In genomic region chr8:87502684-87503083, GRCm38 (mm10) we compare ENCODE assay signal across 29 mouse cellular contexts. TPM values are rescaled to one million over a fixed set of nuclear protein-coding genes. Genes with fewer than 3 reads are reported as not detected.
DNase-seq lines count a peak whose midpoint lies in the region; ATAC-seq and TF ChIP-seq lines count a peak whose summit lies in the region.
"Had no signal": no experiment of that assay in that cellular context is flagged by ENCODE, and none has a peak within 500 bp of the region (broad histone marks: within the 10 kb centered on the region; RNA-seq: fewer than 3 reads in every experiment).

No protein-coding gene starts in this region.

- H3K27me3 ChIP-seq in hindbrain, embryonic 12.5 days: peaks cover 2% of the 10 kb centered on the region; the same call in 1 of the 2 replicates
- H3K27me3 ChIP-seq in hindbrain, postnatal 0 days (ENCODE audit: insufficient read depth, low read length): no peaks in the 10 kb centered on the region
- no peaks in the 10 kb centered on the region for H3K27me3 ChIP-seq in neural tube, embryonic 13.5 days
- H3K27me3 ChIP-seq in neural tube, embryonic 15.5 days (replicated peaks): no peaks in the 10 kb centered on the region
- no peaks in the 10 kb centered on the region for H3K27me3 ChIP-seq in kidney, embryonic 15.5 days
- H3K27me3 ChIP-seq: embryonic facial prominence, embryonic 13.5 days; forebrain, embryonic 12.5 days; heart, embryonic 12.5 days had no signal

- DNase-seq in hindbrain, postnatal 0 days (ENCODE audit: low spot score): no peak
- DNase-seq in brain, adult 2 months (ENCODE audit: low read depth, low spot score): peak; percentile 49
- DNase-seq: adrenal gland, adult 8-10 months; adrenal gland, postnatal 25 days; cerebellum, adult 8-10 months; embryo, embryonic 11 days; gastrocnemius, postnatal 10 days; gastrocnemius, postnatal 36 days; heart, postnatal 10 days; heart, postnatal 36 days had no signal

- no peak overlapping the region for H3K4me3 ChIP-seq in hindbrain, embryonic 12.5 days
- H3K4me3 ChIP-seq in hindbrain, postnatal 0 days (ENCODE audit: low read length): no peak overlapping the region
- no peak overlapping the region for H3K4me3 ChIP-seq in neural tube, embryonic 13.5 days
- H3K4me3 ChIP-seq in neural tube, embryonic 15.5 days (replicated peaks): no peak overlapping the region
- no peak overlapping the region for H3K4me3 ChIP-seq in kidney, embryonic 15.5 days (replicated peaks)
- H3K4me3 ChIP-seq: embryonic facial prominence, embryonic 10.5 days; embryonic facial prominence, embryonic 13.5 days; erythroblast, embryonic 14.5 days; forebrain, embryonic 12.5 days; heart, embryonic 12.5 days; heart, embryonic 15.5 days; hindbrain, embryonic 10.5 days had no signal

- H3K9ac ChIP-seq in hindbrain, embryonic 12.5 days: 0 out of 2 replicates have a peak overlapping the region, but pooled peaks have one; percentile 13
- H3K9ac ChIP-seq in hindbrain, postnatal 0 days (replicated peaks; ENCODE audit: low read length): no peak overlapping the region
- no peak overlapping the region for H3K9ac ChIP-seq in neural tube, embryonic 13.5 days
- H3K9ac ChIP-seq in neural tube, embryonic 15.5 days (replicated peaks): no peak overlapping the region
- H3K9ac ChIP-seq in kidney, embryonic 15.5 days: no peak overlapping the region
- H3K9ac ChIP-seq: embryonic facial prominence, embryonic 13.5 days; forebrain, embryonic 12.5 days; heart, embryonic 12.5 days; heart, embryonic 15.5 days had no signal

- H3K4me2 ChIP-seq in hindbrain, embryonic 12.5 days (replicated peaks): no peak overlapping the region
- H3K4me2 ChIP-seq in hindbrain, postnatal 0 days (ENCODE audit: low read depth, low read length): no peak overlapping the region
- H3K4me2 ChIP-seq in neural tube, embryonic 13.5 days: no peak overlapping the region
- no peak overlapping the region for H3K4me2 ChIP-seq in neural tube, embryonic 15.5 days
- no peak overlapping the region for H3K4me2 ChIP-seq in kidney, embryonic 15.5 days
- H3K4me2 ChIP-seq: embryonic facial prominence, embryonic 13.5 days; forebrain, embryonic 12.5 days; heart, embryonic 12.5 days; heart, embryonic 15.5 days had no signal

- no peaks in the 10 kb centered on the region for H3K36me3 ChIP-seq in hindbrain, embryonic 12.5 days
- no peaks in the 10 kb centered on the region for H3K36me3 ChIP-seq in hindbrain, postnatal 0 days (ENCODE audit: insufficient read depth, low read length)
- H3K36me3 ChIP-seq in neural tube, embryonic 13.5 days: no peaks in the 10 kb centered on the region
- H3K36me3 ChIP-seq in neural tube, embryonic 15.5 days: no peaks in the 10 kb centered on the region
- no peaks in the 10 kb centered on the region for H3K36me3 ChIP-seq in kidney, embryonic 15.5 days
- H3K36me3 ChIP-seq: embryonic facial prominence, embryonic 10.5 days; embryonic facial prominence, embryonic 13.5 days; forebrain, embryonic 12.5 days; heart, embryonic 12.5 days; heart, embryonic 15.5 days; hindbrain, embryonic 10.5 days had no signal

- no peak for TF ChIP-seq CTCF in hindbrain, postnatal 0 days (IDR thresholded peaks at IDR 0.05; ENCODE audit: low read depth)

- H3K4me1 ChIP-seq in hindbrain, embryonic 12.5 days: peaks cover 20% of the 10 kb centered on the region
- no peaks in the 10 kb centered on the region for H3K4me1 ChIP-seq in hindbrain, postnatal 0 days (ENCODE audit: insufficient read depth, low read length)
- H3K4me1 ChIP-seq in neural tube, embryonic 13.5 days (replicated peaks): peaks cover 49% of the 10 kb centered on the region
- peaks cover 21% of the 10 kb centered on the region for H3K4me1 ChIP-seq in neural tube, embryonic 15.5 days
- H3K4me1 ChIP-seq in kidney, embryonic 15.5 days: 0 out of 2 replicates have a peak, but pooled peaks cover 4% of the 10 kb centered on the region
- H3K4me1 ChIP-seq: heart, embryonic 12.5 days; heart, embryonic 15.5 days had no signal

- no peak for ATAC-seq in hindbrain, embryonic 12.5 days (ENCODE audit: low FRiP score)
- no peak for ATAC-seq in hindbrain, postnatal 0 days
- ATAC-seq in neural tube, embryonic 13.5 days (ENCODE audit: low read depth): no peak
- no peak for ATAC-seq in neural tube, embryonic 15.5 days (ENCODE audit: low FRiP score)
- no peak for ATAC-seq in kidney, embryonic 15.5 days (replicated peaks; ENCODE audit: low FRiP score)
- ATAC-seq: activated CD4-positive, CD25-positive, alpha-beta regulatory T cell, adult 4 months; CD4-positive, CD25-positive, alpha-beta regulatory T cell, adult 4 months; forebrain, embryonic 16.5 days; hindbrain, embryonic 16.5 days; inflammation-experienced regulatory T-cells, adult 6 months; intestine, embryonic 16.5 days had no signal

- no peaks in the 10 kb centered on the region for H3K9me3 ChIP-seq in hindbrain, embryonic 12.5 days (replicated peaks)
- H3K9me3 ChIP-seq in hindbrain, postnatal 0 days (ENCODE audit: low read length): no peaks in the 10 kb centered on the region
- H3K9me3 ChIP-seq in neural tube, embryonic 13.5 days: no peaks in the 10 kb centered on the region
- no peaks in the 10 kb centered on the region for H3K9me3 ChIP-seq in neural tube, embryonic 15.5 days (replicated peaks)
- H3K9me3 ChIP-seq in kidney, embryonic 15.5 days (replicated peaks): no peaks in the 10 kb centered on the region
- H3K9me3 ChIP-seq: embryonic facial prominence, embryonic 10.5 days; embryonic facial prominence, embryonic 13.5 days; forebrain, embryonic 12.5 days; heart, embryonic 12.5 days; heart, embryonic 15.5 days; hindbrain, embryonic 10.5 days had no signal

- H3K27ac ChIP-seq in hindbrain, embryonic 12.5 days: no peak overlapping the region
- H3K27ac ChIP-seq in hindbrain, postnatal 0 days: no peak overlapping the region
- peak overlapping the region; percentile 75 for H3K27ac ChIP-seq in neural tube, embryonic 13.5 days (replicated peaks)
- no peak overlapping the region for H3K27ac ChIP-seq in neural tube, embryonic 15.5 days (replicated peaks)
- no peak overlapping the region for H3K27ac ChIP-seq in kidney, embryonic 15.5 days
- H3K27ac ChIP-seq: embryonic facial prominence, embryonic 10.5 days; embryonic facial prominence, embryonic 13.5 days; forebrain, embryonic 12.5 days; heart, embryonic 15.5 days; hindbrain, embryonic 10.5 days had no signal

- WGBS in hindbrain, embryonic 12.5 days: 75% methylated on average over 6 of the region's 6 CpGs
- WGBS in hindbrain, postnatal 0 days: 67% methylated on average over 6 of the region's 6 CpGs
- WGBS in neural tube, embryonic 13.5 days: 73% methylated on average over 6 of the region's 6 CpGs
- WGBS in neural tube, embryonic 15.5 days: 65% methylated on average over 6 of the region's 6 CpGs
- WGBS in kidney, embryonic 15.5 days: 58% methylated on average over 6 of the region's 6 CpGs

RNA-seq across cellular contexts. Expression of gene Cbln1, which starts 30.3 kb away (rescaled TPM):
- polyA plus RNA-seq in hindbrain, embryonic 12.5 days (2016; fragmentation: Nextera tagmentation; extraction: Ambion mirVana): 21.5 and 27.0 TPM in 2 replicates
- 163 and 181 TPM in 2 replicates for total RNA-seq in hindbrain, postnatal 0 days (2014; rRNA removed)
- 56.8 and 64.9 TPM in 2 replicates for polyA plus RNA-seq in hindbrain, postnatal 0 days (2015; fragmentation: Nextera tagmentation; extraction: Ambion mirVana)
- 25.7 and 28.1 TPM in 2 replicates for polyA plus RNA-seq in neural tube, embryonic 13.5 days (2015; fragmentation: Nextera tagmentation; extraction: Ambion mirVana)
- polyA plus RNA-seq in neural tube, embryonic 15.5 days (2015; fragmentation: Nextera tagmentation; extraction: Ambion mirVana): 20.2 and 25.5 TPM in 2 replicates
- polyA plus RNA-seq in kidney, embryonic 15.5 days (2015; fragmentation: Nextera tagmentation; extraction: Ambion mirVana): not detected in 2 replicates
- total RNA-seq: gastrocnemius, adult 18-20 months; gastrocnemius, postnatal 36 days; granulocyte monocyte progenitor cell, adult 5-6 weeks had no signal
- polyA plus RNA-seq: CD4-positive, CD25-positive, alpha-beta regulatory T cell, adult 4 months; erythroblast, embryonic 14.5 days; heart, embryonic 15.5 days; inflammation-experienced regulatory T-cells, adult 6 months; intestine, embryonic 16.5 days had no signal

Comparison
In these comparisons a context has a peak if more than half of its experiments do, and no peak if none do; other contexts are left out.
1. RNA of gene Cbln1, which starts 30.3 kb away (polyA plus RNA-seq): 56.8 to 64.9 TPM in hindbrain, postnatal 0 days, 25.7 to 28.1 TPM in neural tube, embryonic 13.5 days, 20.2 to 25.5 TPM in neural tube, embryonic 15.5 days and 21.5 to 27.0 TPM in hindbrain, embryonic 12.5 days; not detected in kidney, embryonic 15.5 days; every median in the first group is over 10 times any median in the second.